Mouse (Mus musculus) lung, postnatal 14 days (tissue): Measurements from ENCODE around the gene Tmem14c.
"Not testable (repeated sequence)": the region's sequence is repeated elsewhere in the genome, so short reads cannot be mapped to it uniquely, and the experiment has no call there.

ENCODE experiments used
- DNase-seq: peaks from one replicate; pipeline ENCODE4 v3.0.0; 2021

Tmem14c gene

GRCm38 (mm10) chr13:41015829-41016634, at the start of gene Tmem14c:
Gene Tmem14c (plus strand): TSS chr13:41016292.
- peak; percentile 95 for DNase-seq

DNA sequence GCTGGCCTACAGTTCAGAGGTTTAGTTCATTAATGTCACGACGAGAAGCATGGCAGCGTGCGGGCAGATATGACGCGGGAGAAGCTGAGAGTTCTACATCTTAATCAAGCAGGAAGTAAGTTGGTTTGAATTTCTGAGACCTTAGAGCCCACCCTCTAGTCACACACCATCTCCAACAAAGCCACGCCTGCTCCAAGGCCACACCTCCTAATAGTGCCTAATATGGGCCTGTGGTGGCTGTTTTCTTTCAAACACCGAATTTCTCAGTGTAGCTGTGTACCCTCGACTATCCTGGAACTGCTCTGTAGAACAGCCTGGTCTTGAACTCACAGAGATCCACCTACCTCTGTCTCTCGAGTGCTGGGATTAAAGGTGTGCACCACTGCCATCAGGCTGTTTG, 48.5 kb upstream of the Tmem14c start:
- DNase-seq: no peak

DNA sequence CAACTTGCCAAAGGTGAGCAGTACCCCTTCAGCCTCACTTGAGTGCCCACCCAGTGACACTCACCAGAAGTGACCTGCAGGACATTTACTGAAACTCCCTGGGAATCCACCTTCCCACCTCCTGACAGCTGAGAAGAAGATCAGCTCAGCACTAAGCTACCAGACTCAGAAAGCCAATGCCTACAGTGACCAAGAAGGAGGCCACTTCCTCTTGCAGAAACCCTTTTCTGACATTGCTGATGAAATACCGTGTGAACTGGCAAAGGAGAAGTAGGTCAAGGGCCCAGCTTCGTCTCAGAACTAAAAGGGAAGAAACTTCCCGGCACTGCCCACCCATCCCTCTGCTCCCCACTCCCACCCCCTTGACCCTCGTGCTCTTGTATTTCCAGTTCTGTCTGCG, 47.5 kb upstream of the Tmem14c start:
- DNase-seq: no peak

DNA sequence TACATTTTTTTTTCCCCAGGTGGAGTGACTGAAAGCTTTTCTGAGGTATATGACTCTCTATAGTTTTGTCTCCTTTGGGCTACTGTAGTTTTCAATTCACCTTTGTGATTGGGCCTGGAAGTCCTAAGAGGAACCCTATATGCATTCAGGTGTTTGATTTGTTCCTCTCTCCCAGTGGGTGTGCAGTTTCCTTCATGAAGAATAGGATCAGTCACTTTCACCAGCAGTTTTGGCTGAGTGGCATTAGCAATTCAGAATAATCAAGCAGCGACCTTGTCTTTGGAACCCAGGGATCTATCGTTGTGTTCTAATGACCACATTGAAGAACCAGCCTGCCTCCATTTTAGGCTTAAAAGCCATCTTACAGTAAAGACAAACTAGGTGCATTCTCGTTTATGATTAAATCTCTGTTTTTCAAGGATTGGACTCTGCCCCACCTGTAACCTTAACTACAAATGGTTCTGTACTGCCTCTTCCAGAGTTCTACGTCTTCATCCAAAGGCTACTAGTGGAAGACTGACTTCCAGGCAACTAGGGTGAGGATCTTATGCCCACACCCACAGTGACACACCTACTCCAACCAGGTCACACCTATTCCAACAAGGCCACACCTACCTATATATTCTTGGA, 46.2 kb upstream of the Tmem14c start:
- DNase-seq: no peak

DNA sequence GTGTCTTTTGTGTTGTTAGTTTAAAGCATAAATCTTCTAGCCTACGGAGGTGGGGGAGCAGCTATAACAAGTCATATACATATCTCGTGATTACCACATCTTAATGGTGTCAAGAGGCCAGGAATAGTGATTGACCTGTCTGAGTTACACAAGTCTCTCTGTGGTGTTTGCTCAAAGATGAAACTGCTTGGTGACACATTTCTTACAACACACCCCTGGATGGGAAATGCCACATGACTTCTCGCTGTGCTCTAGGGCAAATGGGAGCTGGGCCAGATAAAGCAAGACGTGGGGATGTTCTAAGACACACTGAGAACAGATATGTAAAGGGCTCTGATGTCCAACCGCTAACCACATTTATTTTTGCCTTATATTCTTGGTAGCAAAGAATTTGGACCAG, 44.8 kb upstream of the Tmem14c start:
- DNase-seq: no peak

DNA sequence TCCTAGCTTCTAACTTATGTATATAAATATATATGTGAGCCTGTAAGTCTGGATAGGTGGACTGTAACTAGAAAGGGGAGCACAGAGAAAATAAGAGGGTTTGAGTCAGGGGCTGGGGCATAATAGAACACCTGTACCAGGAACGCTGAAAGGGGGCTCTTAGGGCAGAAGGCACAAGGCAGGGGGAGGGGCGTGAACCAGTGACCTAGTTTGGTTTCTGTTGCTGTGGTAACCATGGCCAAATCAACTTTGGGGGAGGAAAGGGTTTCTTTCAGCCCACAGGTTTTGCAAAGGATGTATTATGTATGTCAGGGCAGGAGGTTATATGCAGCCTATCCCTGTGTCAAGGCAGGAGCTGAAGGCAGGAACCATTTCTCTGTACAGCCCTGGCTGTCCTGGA, 44.3 kb upstream of the Tmem14c start:
- no peak for DNase-seq

DNA sequence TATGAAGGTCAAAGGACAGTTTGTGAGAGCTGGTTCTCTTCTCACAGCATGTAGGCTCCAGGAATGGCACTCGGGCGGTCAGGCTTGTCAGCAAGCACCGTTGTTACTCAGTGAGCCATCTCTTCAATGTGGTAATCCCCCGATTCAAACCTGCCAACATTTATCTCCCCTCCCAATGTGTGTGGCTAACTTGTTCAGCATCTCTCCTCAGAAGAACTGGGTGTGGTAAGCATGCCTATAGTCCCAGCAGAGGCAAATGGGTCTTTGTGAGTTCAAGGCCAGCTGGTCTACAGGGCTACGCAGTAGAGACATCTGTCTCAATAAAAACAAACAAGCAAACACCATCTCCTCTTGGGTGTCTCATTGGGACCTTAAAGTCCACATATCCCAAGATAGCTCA, 43.1 kb upstream of the Tmem14c start:
- no peak for DNase-seq

- peak; percentile 77 for DNase-seq
Observed at GRCm38 (mm10) chr13:40977609-40978008, 38.5 kb upstream of the Tmem14c start.

DNA sequence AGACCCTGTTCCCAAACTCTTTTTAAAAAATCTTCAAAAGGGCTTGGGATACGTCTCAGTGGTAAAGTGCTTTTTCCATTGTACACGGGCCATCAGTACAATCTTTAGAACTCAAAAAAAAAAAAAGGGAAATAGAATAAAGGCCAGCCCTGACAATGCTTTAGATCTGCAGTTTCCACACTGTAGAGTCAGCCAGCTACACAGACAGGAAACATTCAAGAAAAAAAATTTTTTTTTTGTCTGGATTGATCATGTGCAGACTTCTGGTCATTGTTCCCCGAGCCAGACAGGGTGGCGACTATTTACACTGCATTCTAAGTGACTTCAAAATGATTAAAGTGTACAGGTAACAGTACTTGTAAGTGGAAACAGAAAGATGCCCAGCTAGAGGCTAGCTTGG, 37.4 kb upstream of the Tmem14c start:
- DNase-seq: no peak

GRCm38 (mm10) chr13:40979321-40979720, 36.8 kb upstream of the Tmem14c start:
- DNase-seq: peak; percentile 29

DNA sequence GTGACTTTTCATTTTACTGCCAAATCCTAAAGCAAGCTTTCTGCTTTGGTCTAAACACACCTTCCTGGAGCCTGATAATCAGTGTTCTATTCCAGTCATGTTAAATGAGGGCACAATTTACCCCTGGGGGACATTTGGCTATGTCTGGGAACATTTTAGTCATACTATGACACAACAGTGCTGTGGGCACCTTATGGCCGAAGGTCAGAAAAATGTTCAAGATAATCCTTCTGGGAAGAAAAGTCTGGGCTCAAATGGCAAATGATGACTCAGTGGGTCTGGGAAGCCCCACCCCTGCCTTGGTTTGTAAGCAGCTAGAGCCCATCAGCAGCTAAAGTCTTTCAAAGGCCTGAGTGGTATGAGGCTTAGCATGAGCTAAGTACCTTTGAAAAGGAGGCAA, 33.3 kb upstream of the Tmem14c start:
- no peak for DNase-seq

DNA sequence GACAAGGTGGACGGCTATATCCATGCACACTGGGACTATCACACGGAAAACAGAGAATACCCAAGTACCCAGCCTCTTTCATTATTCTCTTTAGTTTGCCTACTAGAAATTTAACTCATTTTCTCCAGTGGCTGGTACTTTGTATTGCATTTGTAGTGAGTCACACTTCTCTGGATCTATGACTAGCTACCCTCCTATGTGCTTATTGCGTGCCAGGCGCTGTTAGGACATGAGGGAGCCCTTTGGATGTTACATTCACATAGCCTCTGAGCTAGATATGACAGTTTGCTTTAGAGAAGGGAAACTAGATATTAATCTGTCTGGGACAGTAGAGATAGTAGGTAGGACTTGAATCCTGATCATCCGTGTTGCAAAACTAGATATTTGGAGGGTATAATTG, 30.0 kb upstream of the Tmem14c start:
- no peak for DNase-seq

DNA sequence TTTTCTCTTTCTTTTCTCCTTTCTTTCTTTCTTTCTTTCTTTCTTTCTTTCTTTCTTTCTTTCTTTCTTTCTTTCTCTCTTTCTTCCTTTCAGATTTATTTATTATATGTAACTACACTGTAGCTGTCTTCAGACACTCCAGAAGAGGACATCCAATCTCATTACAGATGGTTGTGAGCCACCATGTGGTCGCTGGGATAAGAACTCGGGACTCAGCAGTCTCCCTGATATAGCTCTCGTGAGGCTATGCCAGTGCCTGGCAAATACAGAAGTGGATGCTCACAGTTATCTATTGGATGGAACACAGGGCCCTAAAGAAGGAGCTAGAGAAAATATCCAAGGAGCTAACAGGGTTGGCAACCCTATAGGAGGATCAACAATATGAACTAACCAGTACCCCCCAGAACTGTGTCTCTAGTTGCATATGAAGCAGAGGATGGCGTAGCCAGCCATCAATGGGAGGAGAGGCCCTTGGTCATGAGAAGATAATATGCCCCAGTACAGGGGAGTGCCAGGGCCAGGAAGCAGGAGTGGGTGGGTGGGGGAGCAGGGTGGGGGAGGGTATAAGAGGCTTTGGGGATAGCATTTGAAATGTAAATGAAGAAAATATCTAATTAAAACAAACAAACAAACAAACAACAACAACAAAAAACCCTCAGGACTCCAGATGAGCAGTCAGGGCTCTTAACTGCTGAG, 28.3 kb upstream of the Tmem14c start:
- not testable (repeated sequence) for DNase-seq

GRCm38 (mm10) chr13:40988418-40988817, 27.7 kb upstream of the Tmem14c start:
- no peak for DNase-seq

GRCm38 (mm10) chr13:40994487-40995263, 21.4 kb upstream of the Tmem14c start:
- DNase-seq: no peak

GRCm38 (mm10) chr13:40998537-40998936, 17.6 kb upstream of the Tmem14c start:
- DNase-seq: not testable (repeated sequence)

DNA sequence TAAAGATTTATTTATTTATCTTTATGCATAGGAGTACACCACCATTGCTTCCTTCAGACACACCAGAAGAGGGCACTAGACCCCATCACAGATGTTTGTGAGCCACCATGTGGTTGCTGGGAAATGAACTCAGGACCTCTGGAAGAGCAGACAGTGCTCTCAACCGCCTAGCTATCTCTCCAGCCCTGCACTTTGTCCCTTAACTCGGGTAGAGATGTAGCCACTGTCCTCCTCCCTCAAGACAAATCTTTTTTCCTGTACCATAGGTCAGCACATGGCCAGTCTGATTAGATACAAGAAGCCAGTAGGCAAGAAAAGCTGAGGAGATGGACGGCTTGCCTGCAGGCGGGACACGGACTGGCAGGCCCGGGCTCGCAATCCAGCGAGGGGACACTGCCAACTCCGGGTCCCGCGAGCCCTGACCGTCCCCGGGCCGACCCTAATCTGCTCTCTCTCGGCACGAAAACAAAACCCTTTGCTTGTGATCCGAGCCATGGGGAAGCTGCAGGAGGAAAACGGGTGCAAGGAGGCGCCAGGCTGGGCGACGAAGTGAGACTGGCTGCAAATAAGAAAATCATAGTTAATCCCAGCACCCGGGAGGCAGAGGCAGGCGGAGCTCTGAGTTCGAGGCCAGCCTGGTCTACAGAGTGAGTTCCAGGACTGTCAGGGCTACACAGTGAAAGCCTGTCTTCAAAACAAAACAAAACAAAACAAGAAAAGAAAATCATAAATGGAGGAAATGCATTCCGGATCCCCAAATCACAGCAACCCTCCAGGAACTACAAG, 15.8 kb upstream of the Tmem14c start:
- DNase-seq: peak; percentile 30

DNA sequence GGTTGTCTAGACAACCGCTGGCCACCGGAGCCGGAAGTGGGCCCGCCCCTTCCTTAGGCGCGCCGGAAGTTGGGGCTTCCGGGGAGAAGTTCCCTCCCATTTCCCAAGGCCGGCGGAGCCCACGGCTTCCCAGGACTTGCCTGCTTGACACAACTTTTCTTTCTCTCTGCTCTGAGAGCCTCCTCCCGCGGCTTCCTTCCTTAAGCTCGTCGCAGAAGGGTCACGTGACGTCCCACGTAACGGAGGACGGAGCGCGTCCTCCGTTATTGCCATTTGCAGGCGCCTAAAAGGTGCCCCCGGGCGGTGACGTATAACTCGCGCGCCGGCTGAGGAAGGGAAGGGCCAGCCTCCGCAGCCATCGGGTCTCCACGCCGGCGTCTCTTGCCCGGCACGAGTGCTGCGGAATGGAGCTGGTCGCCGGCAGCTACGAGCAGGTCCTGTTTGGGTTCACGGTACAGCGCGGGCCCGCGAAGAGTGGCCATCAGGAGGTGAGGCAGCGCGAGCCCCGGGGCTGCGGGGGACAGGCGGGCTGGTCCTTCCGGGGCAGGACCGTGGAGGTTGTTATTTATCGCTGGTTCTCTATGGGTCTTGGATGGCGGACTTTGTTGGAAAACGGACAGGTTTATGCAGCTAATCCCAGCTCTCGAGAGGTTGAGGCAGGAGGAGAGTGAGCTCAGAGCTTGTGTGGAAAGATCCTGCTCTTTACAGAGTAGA, 15.0 kb upstream of the Tmem14c start, which contains the start of gene Pak1ip1:
TSS of gene Pak1ip1 (plus strand) at position 98 of the 714 bp plus-strand sequence.
- DNase-seq: peak; percentile 93

GRCm38 (mm10) chr13:41002001-41002400, 14.1 kb upstream of the Tmem14c start:
- DNase-seq: no peak

GRCm38 (mm10) chr13:41006244-41006643, 9.8 kb upstream of the Tmem14c start:
- DNase-seq: no peak

DNA sequence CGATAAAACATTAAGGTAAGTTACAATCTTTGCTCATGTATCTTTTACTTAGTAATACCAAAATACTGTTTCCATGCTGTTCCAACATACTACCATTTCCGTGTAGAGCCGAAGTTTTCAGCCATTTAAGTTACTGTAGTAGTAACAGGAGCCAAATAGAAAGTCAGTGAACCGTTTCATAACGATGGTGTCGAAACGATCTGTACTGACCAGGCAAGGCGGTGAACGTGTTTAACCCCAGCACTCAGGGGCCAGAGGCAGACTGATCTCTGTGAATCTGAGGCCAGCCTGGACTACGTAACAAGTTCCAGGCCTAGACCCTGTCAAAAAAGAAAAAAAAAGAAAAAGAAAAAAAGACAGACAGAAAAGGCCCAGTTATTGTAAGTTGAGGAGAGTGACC, 7.8 kb upstream of the Tmem14c start:
- no peak for DNase-seq

- no peak for DNase-seq
Observed at GRCm38 (mm10) chr13:41008946-41009345, 7.1 kb upstream of the Tmem14c start.
